Mouse (Mus musculus) left cerebral cortex, adult 11 months (tissue): Measurements from ENCODE around the gene Zfp811.
"Not testable (repeated sequence)": the region's sequence is repeated elsewhere in the genome, so short reads cannot be mapped to it uniquely, and the experiment has no call there.

ENCODE experiments used
- DNase-seq: peaks from one replicate; pipeline ENCODE4 v3.0.0; 2022; ENCODE audit warnings: low spot score

Gene Zfp811

DNA sequence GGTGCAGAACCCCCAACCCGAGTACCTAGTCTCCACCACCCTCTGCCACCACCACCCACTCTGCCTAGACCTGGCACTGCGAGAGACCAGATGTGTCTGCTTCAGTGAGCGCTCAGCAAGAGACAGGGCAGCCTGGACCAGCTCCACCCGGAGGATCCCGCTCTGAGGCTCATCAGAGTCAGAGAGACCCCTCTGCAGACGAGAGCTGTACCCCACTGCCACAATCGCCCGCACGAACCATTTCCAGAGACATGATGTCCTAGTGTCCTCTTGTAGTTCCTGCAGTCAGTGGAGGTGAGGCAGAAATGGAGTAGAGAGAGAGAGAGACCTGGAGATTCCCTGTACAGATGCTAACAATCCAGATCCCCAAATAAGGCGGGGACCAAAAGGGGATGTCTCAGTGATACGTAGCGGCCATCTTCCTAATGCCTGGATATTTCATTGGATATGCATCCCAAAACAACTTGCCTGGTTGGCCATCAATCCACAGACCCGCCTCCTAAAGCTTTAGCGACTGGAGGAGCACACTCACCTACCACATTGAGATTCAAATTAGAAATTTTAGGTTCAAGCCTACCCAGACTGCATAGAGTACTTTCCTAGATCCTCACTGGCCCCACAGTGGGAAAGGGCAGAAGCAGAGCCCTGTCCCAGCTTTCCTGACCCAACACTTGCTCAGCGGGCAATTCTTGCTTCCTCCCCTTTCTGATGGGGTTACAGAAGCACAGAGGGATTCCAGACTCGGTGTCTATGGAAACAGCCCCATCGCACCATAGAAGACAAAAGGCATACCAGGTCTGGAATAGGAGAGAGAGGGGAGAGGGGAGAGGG lies at the start of gene Zfp811:
Gene Zfp811 (minus strand): TSS at position 388 of the 831 bp plus-strand sequence.
- DNase-seq = peak; percentile 45

DNA sequence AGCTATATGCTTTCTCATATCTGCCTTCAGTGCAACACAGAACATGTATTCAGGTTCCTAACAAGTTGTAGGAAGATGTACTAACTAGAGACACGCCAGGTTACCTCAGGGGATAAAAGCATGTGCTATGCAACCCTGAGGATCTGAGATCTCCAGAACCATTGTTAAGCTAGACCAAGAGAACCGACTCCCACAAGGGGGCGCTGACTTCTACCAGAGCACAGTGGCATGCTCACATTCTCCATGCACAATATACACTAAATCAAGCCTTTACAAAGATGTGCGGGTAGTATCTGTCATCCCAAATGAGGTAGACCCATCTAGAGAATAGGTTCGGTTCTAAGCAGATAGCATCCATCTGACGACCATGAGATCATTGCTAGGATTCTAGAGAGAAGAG lies 47.0 kb upstream of the Zfp811 start:
- DNase-seq = not testable (repeated sequence)

DNA sequence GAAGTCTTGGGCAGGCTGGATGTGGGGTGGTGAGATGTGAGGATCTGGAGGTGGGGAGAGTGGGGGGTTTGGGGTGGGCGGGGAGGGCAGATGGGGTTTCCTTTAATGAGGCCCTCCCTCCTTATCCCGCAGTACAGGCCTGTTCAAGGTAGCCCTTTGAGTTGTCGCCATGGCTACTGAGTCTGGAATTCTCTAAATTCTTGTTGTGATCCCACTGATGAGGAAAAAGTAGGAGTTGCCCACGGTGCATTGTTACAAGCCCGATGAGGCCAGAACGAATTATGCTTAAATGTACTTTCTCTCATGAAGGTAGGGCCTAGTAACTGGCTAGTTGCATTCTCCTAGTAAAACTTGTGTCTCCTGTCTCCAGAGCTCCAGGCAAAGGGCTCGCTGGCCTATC lies 41.9 kb upstream of the Zfp811 start:
- no peak for DNase-seq

DNA sequence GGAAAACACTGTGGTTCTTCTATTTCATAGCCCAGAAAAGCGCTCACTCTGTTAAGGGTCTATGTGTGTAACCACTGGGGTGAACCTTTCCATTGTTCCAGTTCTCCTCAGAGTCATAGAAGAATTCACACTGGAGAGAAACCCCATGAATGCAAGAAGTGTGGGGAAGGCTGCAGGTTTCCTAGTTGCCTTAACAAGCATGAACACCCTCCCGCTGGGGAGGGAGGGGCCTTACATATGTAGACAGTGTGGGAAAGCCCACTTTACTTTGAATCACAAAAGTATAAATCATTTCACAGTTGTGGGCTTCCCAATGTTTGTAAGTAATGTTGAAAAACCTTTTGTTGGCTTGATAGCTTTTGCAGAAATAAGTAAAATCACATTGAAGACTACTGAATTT lies 31.7 kb upstream of the Zfp811 start:
- DNase-seq = no peak

DNA sequence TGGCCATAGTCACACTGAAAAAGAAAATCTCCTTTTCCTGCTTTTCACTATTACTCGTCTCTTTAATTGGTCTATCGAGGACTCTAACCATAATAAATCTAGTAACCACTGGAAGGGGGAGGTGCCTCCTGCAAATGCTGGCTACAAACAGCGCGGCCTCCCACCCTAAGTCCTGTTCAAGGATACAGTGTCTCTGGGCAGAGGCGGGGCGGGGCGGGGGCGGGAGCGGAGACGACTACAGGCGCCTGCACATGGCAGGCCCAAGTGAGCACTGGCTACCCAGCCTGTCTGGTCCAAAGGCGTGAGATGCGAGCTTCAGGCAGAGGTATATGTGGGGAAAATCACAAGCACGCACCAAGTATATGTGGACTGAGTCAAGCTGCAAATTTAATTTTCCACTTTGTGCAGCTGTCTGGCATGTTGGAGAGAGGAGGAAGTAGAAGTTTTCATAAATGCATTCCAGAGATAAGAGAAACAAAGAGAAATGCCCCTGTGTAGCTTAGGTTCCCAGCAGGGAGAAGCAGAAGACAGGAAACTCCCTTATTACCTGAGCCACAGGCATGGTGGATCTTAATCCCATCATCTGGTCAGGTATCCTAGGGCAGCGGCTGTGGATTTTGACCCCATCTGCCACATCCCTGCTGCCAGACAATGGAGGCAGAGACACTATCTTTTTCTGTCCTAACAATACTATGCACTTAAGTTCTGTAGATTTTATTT lies 29.5 kb upstream of the Zfp811 start:
- no peak for DNase-seq

DNA sequence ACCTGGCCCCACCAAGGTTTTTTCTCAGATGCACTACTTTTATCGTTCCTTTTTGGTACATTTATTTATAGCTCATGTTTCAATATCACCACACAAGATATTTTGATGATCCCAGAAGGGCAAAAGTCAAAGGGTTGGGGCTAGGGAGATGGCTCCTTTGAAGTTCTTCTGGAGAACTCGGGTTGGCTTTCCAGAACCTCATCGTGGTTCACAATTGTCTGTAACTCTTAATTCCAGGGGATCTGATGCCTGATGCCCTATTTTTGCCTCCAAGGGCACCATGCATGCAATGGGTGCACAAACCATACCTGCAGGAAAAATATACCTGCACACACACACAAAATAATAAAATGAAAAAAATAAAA lies 20.7 kb upstream of the Zfp811 start:
- no peak for DNase-seq

DNA sequence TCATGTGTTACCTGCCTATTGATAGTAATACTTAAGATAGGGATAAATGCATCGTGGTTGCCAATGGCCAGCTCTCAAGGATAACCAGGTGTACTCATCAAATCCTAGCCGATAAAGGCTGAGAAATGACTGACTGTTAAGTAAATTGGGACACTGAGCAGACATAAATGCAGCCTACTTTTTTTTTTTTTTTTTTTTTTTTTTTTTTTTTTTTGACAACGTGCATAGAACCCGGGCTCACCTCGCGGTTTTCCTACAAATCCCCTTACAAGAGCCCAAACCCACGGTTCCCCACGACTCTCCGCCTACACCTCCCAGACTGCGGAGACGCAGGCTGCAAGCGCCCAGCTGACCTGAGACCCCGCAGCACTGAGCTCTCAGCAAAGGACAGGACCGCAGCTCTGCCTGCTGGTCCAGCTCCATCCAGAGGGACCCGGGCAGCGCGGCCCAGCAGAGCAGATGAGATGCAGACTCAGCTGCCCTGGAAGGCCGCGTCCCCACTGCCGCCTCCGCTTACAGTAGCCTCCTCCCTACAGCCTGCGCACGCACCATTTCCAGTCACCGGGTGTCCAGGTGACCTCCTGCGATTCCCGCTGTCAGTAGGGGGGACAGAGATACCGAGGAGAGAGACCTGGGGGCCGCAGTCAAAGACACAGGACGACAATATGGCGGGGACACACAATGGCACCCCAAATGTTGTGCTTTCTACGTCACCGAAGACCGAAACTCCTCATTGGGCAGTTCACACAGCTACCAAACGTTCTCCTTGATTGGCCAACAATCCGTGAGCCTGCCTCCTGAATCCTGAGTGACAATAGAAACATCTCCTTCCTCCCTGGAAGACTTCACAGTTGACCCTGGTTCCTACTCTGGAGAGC lies 20.0 kb upstream of the Zfp811 start, which contains the start of gene Zfp799:
Gene Zfp799 (minus strand): TSS at position 722 of the 878 bp plus-strand sequence.
- peak; percentile 87 for DNase-seq

DNA sequence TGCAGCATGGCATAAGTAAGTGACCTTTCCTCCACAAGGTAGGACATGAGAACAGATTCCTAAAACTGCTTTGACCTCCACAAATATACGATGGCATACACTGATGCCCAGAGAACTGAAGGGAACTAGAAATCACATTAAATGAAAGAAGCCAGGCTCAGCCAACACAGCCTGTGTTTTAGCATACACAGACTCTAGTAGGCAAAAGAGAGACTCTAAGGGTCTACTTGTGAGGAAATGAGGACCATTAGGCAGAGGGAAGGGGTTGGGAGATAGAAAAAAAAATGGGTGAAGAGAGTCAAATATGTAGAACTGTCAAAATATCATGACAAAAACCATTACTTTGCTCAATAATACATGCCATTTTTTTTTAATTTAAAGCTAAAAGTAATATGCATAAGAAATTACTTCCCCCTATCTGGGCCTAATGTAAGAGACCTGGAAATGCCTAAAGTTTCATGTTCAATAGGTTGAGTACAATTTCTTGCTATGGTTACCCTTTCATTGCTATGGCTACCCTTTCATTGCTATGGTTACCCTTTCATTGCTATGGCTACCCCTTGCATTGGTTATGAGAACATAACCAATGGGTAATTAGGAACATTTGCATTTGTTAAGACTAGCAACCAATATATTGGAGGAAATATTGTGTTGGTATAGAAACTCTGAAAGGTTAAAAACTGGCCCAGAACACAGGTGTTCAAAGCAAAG lies 6.5 kb upstream of the Zfp811 start:
- no peak for DNase-seq

DNA sequence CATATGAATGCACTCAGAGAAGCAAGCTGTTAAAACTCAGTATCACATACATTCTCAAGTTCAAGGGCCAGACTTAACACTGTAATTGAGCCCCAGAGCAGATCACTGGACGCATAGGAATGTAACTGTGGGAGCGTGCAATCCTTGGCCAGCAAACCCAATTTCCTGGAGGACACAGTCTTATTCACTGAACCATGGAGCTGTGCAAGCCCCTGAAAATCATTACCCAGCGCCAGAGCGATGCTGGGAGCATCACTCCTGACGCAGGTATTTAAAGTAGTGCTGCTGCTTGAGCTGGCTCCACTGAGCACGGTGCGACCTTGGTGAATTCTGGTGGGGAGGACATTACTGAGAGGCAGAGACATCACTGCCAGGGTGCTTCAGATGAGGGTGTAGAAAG lies 4.4 kb upstream of the Zfp811 start:
- DNase-seq = no peak

DNA sequence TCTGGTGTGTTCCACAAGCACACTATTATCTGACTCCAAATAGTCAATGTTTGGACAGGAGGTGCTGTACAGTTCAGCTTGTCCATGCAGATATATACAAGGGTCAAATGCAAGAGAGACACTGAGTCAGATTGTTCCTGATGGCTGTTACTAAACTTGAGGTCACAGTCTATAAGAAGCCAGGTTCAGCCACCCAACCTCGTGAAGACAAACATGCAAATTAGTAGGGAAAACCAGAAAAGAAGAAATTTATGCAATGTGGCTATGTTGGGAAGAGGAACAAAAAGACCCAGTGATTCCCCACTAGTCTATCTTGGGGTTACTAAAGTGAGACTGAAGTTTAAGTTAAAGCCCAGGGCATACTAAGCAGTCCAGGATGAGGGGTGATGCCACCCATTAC lies 917 bp upstream of the Zfp811 start:
- DNase-seq = no peak

DNA sequence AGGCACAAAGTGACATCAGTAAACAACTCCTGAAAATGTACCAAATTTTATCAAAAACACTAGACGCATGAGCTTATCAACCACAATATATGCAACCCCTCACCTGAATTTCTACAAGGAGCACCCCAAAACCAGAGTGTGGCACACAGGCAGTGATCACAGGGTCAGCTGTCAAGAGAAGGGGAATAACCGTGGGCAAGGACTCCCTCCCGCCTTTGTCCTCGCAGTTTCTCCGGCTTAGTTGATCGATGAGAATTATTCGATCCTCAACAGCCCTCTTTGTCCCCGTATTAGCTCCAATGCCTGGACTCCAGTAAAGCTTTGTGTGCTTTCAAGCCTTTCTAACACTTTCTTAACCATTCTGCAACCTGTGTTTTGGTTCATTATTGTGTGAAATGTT lies 810 bp downstream of the Zfp811 start:
- DNase-seq = no peak

DNA sequence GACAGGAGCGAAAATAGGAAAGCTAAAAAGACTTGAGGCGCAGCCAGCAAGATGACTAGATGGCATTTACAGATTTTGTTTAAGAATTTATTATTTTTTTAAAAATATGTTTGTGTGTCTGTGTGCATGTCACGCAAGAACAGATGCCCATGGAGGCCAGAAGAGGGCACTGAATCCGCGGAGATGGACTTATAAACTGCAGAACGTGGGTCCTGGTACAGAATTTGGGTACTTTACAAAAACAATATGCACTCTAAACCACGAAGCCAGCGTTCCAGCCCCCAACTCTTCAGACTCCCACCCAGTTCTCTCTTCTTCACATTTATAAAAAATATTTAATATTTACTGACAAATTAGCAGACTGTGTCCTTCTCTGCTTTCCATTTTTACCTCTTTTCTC lies 20.5 kb downstream of the Zfp811 start:
- no peak for DNase-seq

DNA sequence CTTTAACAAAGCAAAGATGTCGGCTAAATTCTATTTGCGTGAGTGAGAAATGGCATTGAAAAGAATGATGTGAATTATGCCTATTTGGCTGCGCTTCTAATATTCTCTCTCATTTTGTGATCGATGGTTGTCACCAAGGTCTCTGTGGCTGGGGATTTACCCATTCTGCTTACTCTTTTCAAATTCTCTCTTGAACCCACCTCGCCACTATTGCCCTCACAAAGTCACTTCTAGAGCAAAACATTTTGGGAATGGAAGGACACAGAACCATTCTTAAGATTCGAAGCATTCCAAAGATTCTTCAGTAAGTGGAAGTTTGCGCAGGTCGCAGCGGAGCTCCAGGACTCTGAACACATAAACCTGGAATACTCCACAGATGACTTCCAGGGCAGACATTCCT lies 21.2 kb downstream of the Zfp811 start:
- no peak for DNase-seq

DNA sequence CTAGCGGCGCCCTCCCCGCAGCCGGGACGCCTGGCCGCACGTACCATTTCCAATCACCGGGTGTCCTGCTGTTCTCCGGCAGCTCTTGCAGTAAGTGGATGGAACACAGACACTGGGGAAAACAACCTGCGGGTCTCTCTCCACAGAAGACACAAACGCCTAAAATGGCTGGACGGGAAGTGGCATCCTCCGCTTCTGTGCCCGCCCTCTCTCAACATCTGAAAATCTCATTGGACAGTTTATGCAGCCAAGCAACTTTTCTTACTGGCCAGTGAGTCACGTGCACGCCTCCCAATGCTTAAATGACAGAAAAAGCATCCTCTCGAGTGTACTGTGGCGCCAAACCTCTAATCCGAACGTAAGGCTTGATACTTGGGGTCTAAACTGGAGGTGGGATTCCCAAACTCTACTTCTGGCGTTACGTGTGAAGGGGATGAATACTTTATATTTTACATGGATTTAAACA lies 21.6 kb downstream of the Zfp811 start, which contains the start of gene Zfp871:
Gene Zfp871 (minus strand): TSS at position 194 of the 466 bp plus-strand sequence.
- DNase-seq = peak; percentile 87

DNA sequence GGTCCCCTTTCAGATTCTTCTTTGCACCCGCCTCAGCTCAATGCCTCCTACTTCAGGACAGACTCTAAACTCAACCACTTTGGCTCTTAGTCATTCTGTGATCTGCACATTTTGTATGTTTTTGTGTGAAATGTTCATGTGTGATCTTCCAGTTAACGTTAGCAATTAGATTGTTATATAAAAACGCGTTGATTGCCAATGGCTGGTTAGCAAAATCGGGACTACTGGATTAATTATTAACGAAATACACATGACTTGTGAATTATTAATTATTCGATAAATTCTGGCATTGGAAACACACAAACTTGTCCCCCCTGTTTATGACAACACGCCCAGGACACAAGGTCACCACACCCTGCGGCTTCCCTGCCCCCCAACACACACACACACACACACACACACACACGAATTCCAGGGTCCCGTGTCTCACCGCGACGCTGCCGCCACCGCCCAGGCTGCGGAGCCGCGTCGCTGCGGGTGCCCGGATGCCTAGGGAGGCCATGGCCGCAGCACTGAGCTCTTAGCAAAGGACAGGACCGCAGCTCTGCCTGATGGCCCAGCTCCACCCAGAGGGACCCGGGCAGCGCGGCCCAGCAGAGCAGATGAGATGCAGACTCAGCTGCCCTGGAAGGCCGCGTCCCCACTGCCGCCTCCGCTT lies 22.2 kb downstream of the Zfp811 start:
- peak; percentile 21 for DNase-seq

DNA sequence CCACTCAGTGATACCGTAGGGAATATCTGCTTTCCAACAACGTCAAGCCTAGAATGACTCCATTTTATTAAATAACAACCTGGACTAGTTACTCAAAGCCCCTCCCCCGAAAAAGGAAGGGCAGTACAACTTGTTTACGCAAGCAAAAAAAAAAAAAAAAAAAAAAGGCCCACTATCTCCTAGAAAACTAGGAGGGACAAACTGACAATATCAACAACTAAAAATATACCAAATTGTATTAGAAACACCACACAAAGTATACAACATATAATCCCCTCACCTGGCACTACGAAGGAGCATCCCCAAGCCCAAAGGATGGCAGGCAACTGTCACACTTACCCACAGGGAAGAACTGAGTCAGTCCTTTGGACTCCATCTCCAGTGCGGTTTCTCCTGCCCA lies 22.8 kb downstream of the Zfp811 start:
- DNase-seq = no peak

DNA sequence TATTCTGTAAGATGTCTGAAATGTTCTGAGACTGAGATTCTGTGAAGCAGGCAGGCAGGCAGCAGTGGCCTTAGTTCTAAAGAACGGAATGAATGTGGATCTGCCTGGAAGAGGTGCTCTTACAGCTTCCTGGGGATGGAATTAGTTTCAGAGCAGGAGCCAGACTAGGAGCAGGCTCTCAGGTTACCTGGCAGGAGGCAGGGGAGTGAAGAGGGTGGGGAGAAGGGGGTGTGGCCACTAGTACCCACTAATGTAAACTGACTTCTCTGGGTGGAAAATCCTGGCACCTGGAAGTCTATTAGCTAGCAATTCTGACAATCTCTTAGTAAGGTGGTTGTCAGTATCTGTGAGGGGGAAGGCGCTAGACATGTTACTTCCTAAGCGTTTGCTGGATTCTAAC lies 24.1 kb downstream of the Zfp811 start:
- no peak for DNase-seq

DNA sequence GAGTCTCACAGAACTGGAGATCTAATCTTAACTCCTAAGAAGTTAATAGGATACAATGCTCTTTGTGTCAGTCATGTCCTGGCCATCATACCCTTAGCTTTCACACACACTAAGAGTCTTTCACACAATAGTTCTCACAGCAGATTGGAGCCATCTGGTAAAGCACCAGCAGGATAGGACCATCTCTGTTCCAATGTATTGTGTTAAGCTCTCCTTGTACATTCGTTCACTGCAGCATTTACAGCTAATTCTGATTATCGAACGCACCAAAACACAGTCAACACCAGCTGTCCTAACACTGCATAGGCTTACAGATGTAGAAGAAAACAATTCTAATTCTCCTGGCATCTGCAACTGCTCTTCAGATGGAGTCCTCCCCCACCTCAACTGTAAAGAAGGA lies 32.2 kb downstream of the Zfp811 start:
- DNase-seq = no peak

DNA sequence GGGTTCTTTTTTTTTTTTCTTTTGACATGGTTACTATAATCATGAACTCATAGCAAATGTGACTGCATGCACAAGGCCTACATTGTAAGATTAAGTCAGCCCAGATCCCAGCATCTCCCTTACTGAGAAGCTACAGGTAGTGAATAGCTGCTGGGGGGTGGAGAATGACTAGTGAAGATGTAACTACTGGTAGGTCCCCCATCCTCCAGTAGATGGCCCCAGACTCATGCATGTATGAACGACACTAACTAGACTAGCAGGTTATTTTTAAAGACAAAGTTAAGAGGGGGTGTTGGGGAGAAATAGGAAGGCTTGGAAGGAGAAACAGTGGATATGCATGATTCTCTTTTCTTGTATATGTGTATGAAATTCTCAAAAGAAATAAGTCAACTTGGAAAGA lies 38.5 kb downstream of the Zfp811 start:
- no peak for DNase-seq

DNA sequence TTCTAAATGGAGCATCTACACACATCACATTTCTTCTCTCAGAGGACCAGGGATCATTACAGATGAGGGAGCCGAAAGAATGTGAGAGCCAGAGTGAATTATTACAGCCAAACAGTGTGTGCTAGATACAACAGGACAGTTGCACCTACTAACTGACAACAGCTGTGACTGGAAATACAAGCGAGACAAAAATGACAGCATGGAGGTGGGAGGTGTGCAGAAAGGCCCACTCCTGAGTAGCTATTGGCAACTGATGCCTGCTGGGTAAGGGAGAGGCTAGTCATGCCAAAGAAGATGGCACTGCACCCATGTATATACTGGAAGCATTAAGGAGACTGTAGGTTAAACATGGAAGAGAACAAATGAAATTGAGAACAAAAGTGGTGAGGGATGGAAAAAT lies 43.3 kb downstream of the Zfp811 start:
- no peak for DNase-seq

DNA sequence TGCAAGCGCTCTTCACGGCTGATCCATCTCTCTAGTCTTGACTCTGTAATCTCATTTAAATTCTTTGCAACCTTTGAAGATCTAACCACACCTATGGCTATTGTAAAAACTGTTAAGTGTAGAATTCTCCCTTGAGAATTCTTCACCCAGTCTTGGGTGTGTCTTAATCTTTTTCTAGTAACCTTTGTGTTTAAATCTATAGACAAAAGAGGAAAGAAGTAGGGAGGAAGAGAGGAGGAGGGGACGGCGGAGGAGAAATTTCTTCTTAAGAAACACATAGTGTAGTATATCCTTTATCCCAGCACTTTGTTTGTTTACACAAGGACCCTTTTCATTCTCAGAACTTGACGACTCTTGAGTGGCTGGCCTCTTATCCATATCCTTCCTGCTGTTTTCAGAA lies 52.4 kb downstream of the Zfp811 start:
- no peak for DNase-seq
